Mouse (Mus musculus) embryonic facial prominence, embryonic 14.5 days (tissue): ENCODE results near the gene Csnk2b. TPM values are rescaled to one million over a fixed set of nuclear protein-coding genes. Genes with fewer than 3 reads are reported as not detected.
"Not testable (repeated sequence)": the region's sequence is repeated elsewhere in the genome, so short reads cannot be mapped to it uniquely, and the experiment has no call there.

ENCODE experiments used
- ATAC-seq: fragments of 200-750 bp; cut with Nextera tagmentation; 2 replicates; pipeline ENCODE4 v1.8.0; 2017; ENCODE audit warnings: low read depth, moderate number of reproducible peaks, moderate TSS enrichment
- DNase-seq: peaks from one replicate; pipeline ENCODE4 v3.0.0-alpha.2; 2015; ENCODE audit warnings: low spot score
- H3K27ac ChIP-seq: fragments of 300-500 bp; sonication (generic); replicated peaks from 2 replicates; pipeline ENCODE4 v1.5.1; 2014; ENCODE audit warnings: low read depth, mild to moderate bottlenecking, low read length, moderate library complexity
- H3K27me3 ChIP-seq: fragments of 300-500 bp; sonication (generic); replicated peaks from 2 replicates; pipeline ENCODE4 v1.6.1; 2014; ENCODE audit warnings: low read length; ENCODE audit not compliant: control insufficient read depth, insufficient read depth
- H3K36me3 ChIP-seq: fragments of 300-500 bp; sonication (generic); 2 replicates; pipeline ENCODE4 v1.6.1; 2014; ENCODE audit warnings: low read length, mixed read lengths; ENCODE audit not compliant: control insufficient read depth, insufficient read depth
- H3K4me1 ChIP-seq: fragments of 300-500 bp; sonication (generic); 2 replicates; pipeline ENCODE4 v1.6.1; 2014; ENCODE audit warnings: antibody characterized with exemption, low read length; ENCODE audit not compliant: control insufficient read depth, insufficient read depth
- H3K4me2 ChIP-seq: fragments of 300-500 bp; sonication (generic); 2 replicates; pipeline ENCODE4 v1.6.1; 2014; ENCODE audit warnings: low read depth, mild to moderate bottlenecking, low read length, moderate library complexity, mixed read lengths
- H3K4me3 ChIP-seq: fragments of 300-500 bp; sonication (generic); 2 replicates; pipeline ENCODE4 v1.5.1; 2014; ENCODE audit warnings: low read depth, mild to moderate bottlenecking, low read length
- H3K9ac ChIP-seq: fragments of 300-500 bp; sonication (generic); 2 replicates; pipeline ENCODE4 v1.6.1; 2014; ENCODE audit warnings: low read depth, mild to moderate bottlenecking, low read length, moderate library complexity, mixed read lengths
- H3K9me3 ChIP-seq: fragments of 300-500 bp; sonication (generic); 2 replicates; pipeline ENCODE4 v1.6.1; 2016; ENCODE audit warnings: low read length; ENCODE audit not compliant: control insufficient read depth
- WGBS: fragments of 180-500 bp; shearing (Covaris S2); extraction: QIAGEN DNeasy Blood & Tissue Kit; methylation state at CpG from one replicate; pipeline ENCODE4 v1.1.7; 2014; 5-methylcytosine and 5-hydroxymethylcytosine counted together
- polyA plus RNA-seq: library from polyadenylated mRNA; unstranded; fragments of >200 nt; fragmentation: Nextera tagmentation; extraction: Ambion mirVana; gene quantifications from 2 replicates; pipeline ENCODE4 v1.2.1, GENCODE M21; 2014

Csnk2b gene
- polyA plus RNA-seq, 1 experiment from 2014 or later: 279 TPM

DNA sequence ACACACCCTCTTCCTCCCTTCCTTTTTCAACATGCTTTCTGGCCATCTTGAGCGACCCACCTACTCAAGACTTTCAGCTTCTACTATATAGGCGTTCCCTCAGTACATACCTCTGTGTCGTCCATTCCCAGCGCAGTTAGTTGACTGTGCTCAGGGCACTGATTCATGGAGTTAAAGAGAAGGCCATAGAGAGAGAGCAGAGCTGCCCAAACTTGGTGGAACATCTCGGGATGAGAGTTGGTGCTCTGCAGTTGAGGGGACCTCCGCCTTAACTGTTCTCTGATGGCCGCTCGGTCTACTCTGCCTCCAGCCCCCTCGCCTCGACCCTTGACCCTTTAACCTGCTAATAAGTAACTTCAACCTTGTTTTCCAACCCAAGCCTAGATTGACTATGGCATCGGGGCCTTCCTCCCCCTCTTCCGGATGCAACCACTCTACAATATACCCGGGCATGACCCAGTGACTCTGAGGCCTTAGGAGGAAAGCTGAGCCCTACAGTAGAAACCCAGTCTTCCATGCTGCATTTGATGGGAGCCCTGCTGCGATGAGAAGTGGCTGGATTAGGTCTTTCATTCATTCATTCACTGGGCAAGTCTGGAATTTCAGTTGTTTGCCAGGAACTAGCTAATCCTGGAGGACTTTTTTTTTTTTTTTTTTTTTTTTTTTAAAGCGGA is 9.8 kb upstream of the Csnk2b start, which contains the start of gene Apom:
TSS of gene Apom (minus strand) at position 551 of the 674 bp plus-strand sequence.
- WGBS: 84% methylated on average over 15 of the region's 15 CpGs
- Histone ChIP-seq H3K4me2 (no peak within 1 kb of the TSS), H3K27me3 (no peaks in the 10 kb centered on the region), H3K36me3 (0 out of 2 replicates have a peak, but pooled peaks cover 22% of the 10 kb centered on the region), H3K27ac (no peak within 1 kb of the TSS), H3K4me1 (peaks cover 10% of the 10 kb centered on the region), H3K4me3 (no peak within 1 kb of the TSS), H3K9ac (no peak within 1 kb of the TSS), H3K9me3 (no peaks in the 10 kb centered on the region)
- DNase-seq (no peak), ATAC-seq (no peak)

- Histone ChIP-seq H3K9me3 (no peaks in the 10 kb centered on the region), H3K4me2 (no peak overlapping the region), H3K27ac (no peak overlapping the region), H3K4me1 (peaks cover 7% of the 10 kb centered on the region), H3K36me3 (0 out of 2 replicates have a peak, but pooled peaks cover 22% of the 10 kb centered on the region), H3K27me3 (no peaks in the 10 kb centered on the region), H3K9ac (no peak overlapping the region), H3K4me3 (no peak overlapping the region)
- 90% methylated on average over 8 of the region's 8 CpGs for WGBS
- no peak for DNase-seq
- ATAC-seq: no peak
Measured at GRCm38 (mm10) chr17:35131038-35131437, 9.2 kb upstream of the Csnk2b start.

- Histone ChIP-seq H3K27me3 (no peaks in the 10 kb centered on the region), H3K4me1 (peaks cover 13% of the 10 kb centered on the region), H3K9ac (no peak overlapping the region), H3K4me3 (no peak overlapping the region), H3K27ac (no peak overlapping the region), H3K4me2 (no peak overlapping the region), H3K36me3 (peaks cover 24% of the 10 kb centered on the region; the same call in 1 of the 2 replicates), H3K9me3 (no peaks in the 10 kb centered on the region)
- 76% methylated on average over 11 of the region's 11 CpGs for WGBS
- ATAC-seq: no peak
- no peak for DNase-seq
Measured at GRCm38 (mm10) chr17:35128996-35129395, 7.1 kb upstream of the Csnk2b start.

DNA sequence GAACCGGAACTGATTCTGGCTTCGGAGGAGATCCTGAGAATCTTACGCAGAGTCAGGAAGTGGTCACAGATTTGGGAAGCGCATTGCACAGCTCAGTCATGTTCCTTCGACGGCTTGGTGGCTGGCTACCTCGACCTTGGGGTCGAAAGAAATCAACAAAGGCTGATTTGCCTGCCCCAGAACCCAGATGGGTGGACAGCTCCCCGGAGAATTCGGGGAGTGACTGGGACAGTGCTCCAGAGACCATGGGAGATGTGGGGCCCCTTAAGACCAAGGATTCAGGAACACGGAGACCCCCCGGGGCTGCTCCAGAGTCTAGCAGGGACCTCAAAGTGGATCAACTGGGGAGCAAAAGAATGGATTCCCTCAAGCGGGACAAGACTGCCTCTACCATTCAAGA is 5.2 kb upstream of the Csnk2b start:
- DNase-seq (no peak), ATAC-seq (no peak)
- peak overlapping the region; percentile 78 for H3K9ac ChIP-seq
- peaks cover 29% of the 10 kb centered on the region; the same call in 1 of the 2 replicates for H3K36me3 ChIP-seq
- H3K4me1 ChIP-seq: peaks cover 13% of the 10 kb centered on the region
- H3K4me2 ChIP-seq: peak overlapping the region; percentile 87
- no peaks in the 10 kb centered on the region for H3K27me3 ChIP-seq
- H3K9me3 ChIP-seq: no peaks in the 10 kb centered on the region
- H3K4me3 ChIP-seq: peak overlapping the region; percentile 76
- WGBS: 68% methylated on average over 13 of the region's 13 CpGs
- H3K27ac ChIP-seq: peak overlapping the region; percentile 75

GRCm38 (mm10) chr17:35126206-35126611 is 4.4 kb upstream of the Csnk2b start, which contains the start of gene D17H6S53E:
TSS of gene D17H6S53E (plus strand) at chr17:35126373.
- 0% methylated on average over 22 of the region's 36 CpGs for WGBS
- peak within 1 kb of the TSS; percentile 76 for H3K4me3 ChIP-seq
- peak; percentile 90 for DNase-seq
- ATAC-seq: peak; percentile 67
- H3K9me3 ChIP-seq: no peaks in the 10 kb centered on the region
- peak within 1 kb of the TSS; percentile 78 for H3K9ac ChIP-seq
- peak within 1 kb of the TSS; percentile 75 for H3K27ac ChIP-seq
- peaks cover 13% of the 10 kb centered on the region for H3K4me1 ChIP-seq
- H3K4me2 ChIP-seq: peak within 1 kb of the TSS; percentile 87
- H3K27me3 ChIP-seq: no peaks in the 10 kb centered on the region
- peaks cover 29% of the 10 kb centered on the region; the same call in 1 of the 2 replicates for H3K36me3 ChIP-seq

DNA sequence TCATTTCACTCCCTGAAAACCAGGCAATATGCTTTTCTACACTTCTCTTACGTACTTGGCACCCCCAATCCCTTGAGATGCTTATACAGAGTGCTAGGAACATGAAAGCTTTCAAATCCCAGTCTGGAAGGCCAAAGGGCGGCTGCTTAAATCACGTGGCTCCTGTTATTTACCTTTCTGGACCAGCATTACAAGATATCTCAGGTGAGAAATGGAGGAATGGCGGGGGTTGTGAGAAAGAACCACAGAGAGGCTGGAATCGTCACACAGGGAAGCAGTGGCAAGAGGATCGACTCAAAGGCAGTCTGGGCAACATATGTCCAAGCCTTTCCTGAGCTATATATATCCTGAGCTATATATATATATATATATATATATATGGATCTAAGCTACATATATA is 3.7 kb upstream of the Csnk2b start:
- Histone ChIP-seq H3K9ac (peak overlapping the region; percentile 78), H3K36me3 (peaks cover 29% of the 10 kb centered on the region; the same call in 1 of the 2 replicates), H3K27me3 (no peaks in the 10 kb centered on the region), H3K9me3 (no peaks in the 10 kb centered on the region), H3K4me3 (peak overlapping the region; percentile 76), H3K4me1 (peaks cover 13% of the 10 kb centered on the region), H3K4me2 (peak overlapping the region; percentile 87), H3K27ac (peak overlapping the region; percentile 75)
- WGBS: 26% methylated on average over 6 of the region's 6 CpGs
- ATAC-seq (no peak), DNase-seq (no peak)

- Histone ChIP-seq H3K4me1 (peaks cover 15% of the 10 kb centered on the region), H3K9me3 (no peaks in the 10 kb centered on the region), H3K9ac (peak overlapping the region; percentile 78; the same call in 1 of the 2 replicates), H3K27ac (no peak overlapping the region), H3K4me2 (0 out of 2 replicates have a peak overlapping the region, but pooled peaks have one; percentile 87), H3K27me3 (no peaks in the 10 kb centered on the region), H3K36me3 (peaks cover 28% of the 10 kb centered on the region; the same call in 1 of the 2 replicates), H3K4me3 (no peak overlapping the region)
- no peak for ATAC-seq
- no peak for DNase-seq
- WGBS: 85% methylated on average over 1 of the region's 1 CpGs
Measured at GRCm38 (mm10) chr17:35125081-35125480, 3.2 kb upstream of the Csnk2b start.

GRCm38 (mm10) chr17:35124261-35124896 is 2.5 kb upstream of the Csnk2b start:
- H3K4me3 ChIP-seq, H3K9me3 ChIP-seq, H3K27me3 ChIP-seq, H3K9ac ChIP-seq, ATAC-seq, H3K4me2 ChIP-seq, H3K27ac ChIP-seq, DNase-seq: not testable (repeated sequence)
- Histone ChIP-seq H3K36me3 (peaks cover 25% of the 10 kb centered on the region; the same call in 1 of the 2 replicates), H3K4me1 (peaks cover 19% of the 10 kb centered on the region)
- 93% methylated on average over 12 of the region's 12 CpGs for WGBS
